Mouse (Mus musculus) c-Kit-positive CD71-positive TER-119-positive erythroid progenitor cells, embryonic 14.5 days (primary cell): Measurements from ENCODE around the gene Celsr3.

Experiments
- DNase-seq: peaks from one replicate; pipeline ENCODE4 v3.0.0-alpha.2; 2013; ENCODE audit warnings: low spot score

The Celsr3 gene

DNA sequence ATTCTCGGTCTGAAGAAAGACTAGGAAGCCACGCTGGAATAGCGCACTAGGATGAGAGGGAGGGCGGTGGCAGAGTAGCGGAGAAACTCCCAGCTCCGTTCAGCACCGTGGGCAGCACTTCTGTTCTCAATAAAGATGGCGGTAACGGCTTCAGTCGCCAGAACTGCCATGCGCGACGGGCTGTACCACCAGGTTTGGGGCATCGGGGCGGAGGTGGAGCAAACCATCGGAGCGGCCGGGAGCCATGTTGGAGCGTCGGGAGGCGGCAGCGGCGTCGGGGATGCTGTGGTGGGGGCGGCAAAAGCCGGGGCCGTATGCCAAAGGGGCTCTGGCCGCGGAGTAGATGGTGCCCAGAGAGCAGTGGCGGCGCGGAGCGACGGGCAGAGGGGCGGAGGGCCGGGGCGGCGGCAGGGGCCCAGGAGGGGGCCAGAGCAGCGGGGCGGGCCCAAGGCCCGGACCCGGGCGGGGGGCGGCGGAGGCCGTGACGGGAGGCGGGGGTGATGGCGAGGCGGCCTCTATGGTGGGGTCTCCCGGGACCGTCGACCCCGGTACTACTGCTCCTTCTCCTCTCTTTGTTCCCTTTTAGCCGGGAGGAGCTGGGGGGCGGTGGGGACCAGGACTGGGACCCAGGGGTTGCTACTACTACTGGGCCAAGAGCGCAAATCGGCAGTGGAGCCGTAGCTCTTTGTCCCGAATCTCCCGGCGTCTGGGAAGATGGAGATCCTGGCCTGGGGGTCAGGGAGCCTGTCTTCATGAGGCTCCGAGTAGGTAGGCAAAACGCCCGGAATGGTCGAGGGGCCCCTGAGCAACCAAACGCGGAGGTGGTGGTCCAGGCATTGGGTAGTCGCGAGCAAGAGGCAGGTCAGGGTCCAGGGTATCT, at the start of gene Celsr3:
Gene Celsr3 (plus strand): TSS at position 501 of the 880 bp plus-strand sequence.
- peak; percentile 47 for DNase-seq

DNA sequence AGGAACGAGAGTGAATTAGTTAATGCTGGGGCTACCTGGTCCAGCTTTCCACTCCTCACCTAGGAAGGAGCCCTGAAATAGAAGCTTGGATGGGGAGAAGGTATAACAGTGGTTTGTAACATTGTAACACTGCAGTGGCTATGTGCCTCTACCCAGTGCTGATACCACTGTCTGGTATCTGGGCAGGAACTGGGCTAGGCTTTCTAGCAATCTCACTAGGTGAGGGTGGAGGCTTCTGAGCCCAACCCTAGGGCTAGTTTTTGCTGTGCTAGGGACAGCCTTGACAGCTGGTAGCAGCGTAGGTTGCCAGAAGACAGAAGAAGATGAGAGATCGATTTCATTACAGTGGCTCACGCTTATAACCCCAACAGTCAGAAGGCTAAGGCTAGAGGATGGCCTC, 49.5 kb upstream of the Celsr3 start:
- DNase-seq: no peak

DNA sequence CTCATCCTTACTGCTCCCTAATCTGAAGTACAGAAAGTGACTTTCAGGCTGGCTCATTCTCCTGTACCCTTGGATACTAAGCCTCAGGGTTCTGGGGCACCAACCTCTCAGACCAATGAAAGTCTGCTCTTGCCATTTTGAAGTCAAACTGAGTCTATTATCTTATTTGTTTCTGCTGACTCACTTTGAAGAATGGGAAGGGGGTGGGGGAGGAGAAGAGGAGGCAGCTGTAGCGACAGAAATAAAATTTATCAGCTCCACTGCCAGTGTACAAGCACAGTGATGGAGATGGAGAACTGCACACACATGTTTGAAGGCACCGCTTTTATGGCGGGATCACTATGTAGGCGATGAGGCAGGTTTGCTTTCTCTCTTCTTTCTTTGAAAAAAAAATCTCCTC, 48.8 kb upstream of the Celsr3 start:
- DNase-seq: no peak

DNA sequence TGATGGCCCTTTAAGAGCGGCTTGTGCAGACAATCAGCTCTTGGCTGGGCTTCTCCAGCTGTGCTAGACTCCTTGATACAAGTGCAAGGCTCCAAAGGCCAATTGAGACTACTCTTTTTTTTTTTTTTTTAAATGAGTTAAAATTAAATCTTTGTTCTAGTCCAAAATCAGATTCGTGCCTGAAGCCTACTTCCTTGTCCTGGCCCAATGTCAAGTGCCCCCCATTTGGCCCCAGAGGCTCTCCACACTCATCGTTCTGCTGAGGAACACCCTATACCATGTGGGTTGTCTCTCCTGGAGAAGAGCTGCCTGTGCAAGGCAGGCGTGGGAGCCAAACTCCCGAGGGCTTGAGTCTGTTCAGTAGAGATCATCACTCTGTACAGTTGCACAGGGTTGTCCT, 45.2 kb upstream of the Celsr3 start:
- DNase-seq: no peak

DNA sequence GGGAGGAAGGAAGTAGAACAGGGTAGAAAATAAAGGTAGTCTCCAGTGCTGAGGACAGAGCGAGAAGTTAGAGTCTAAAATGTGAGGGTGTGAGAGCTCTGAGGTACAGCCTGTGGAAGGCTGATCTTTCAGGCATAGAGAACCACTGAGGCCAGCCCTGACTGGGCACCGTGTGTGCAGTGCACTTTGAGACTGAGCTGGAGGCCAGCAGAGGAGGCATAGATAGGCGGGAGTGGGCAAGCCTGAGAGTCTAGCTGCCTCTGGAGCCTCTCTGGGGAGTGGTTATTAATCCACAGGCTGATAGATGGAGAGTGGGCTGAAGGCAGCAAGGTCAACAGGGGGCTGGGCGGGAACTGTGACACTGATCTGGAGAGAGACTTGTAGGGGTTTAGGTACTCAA, 44.2 kb upstream of the Celsr3 start:
- DNase-seq: no peak

DNA sequence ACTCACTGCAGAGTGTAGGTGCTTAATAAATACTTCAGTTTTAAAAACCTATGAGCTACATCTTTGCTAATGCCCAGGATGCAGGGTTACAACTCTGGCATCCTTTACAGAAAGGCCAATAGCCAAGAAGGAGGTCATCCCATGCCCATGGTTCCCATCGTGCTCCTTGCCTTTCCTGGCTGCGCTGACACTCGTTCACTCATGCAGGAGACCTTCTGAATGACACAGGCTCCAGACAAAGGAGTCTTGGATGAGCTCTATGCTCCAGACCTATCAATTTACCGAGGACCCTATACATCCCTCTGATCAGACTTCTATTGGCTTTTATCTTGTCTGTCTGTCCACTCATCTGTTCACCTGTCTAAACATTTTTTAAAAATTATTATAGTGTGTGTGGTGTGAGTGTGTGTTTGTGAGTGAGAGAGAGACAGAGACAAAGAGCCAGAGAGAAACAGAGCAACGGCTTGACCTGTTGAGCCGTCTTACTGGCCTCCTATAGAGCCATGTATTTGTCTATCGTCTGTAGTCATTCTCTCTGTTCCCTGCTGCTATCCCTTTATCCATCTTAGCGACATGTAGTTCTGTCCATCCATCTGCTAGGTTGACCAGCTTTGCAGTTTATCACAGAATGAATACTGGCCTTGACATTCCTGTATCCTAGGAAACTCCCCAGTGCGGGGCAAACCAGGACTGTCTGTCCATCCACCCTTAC, 43.1 kb upstream of the Celsr3 start:
- DNase-seq: no peak

DNA sequence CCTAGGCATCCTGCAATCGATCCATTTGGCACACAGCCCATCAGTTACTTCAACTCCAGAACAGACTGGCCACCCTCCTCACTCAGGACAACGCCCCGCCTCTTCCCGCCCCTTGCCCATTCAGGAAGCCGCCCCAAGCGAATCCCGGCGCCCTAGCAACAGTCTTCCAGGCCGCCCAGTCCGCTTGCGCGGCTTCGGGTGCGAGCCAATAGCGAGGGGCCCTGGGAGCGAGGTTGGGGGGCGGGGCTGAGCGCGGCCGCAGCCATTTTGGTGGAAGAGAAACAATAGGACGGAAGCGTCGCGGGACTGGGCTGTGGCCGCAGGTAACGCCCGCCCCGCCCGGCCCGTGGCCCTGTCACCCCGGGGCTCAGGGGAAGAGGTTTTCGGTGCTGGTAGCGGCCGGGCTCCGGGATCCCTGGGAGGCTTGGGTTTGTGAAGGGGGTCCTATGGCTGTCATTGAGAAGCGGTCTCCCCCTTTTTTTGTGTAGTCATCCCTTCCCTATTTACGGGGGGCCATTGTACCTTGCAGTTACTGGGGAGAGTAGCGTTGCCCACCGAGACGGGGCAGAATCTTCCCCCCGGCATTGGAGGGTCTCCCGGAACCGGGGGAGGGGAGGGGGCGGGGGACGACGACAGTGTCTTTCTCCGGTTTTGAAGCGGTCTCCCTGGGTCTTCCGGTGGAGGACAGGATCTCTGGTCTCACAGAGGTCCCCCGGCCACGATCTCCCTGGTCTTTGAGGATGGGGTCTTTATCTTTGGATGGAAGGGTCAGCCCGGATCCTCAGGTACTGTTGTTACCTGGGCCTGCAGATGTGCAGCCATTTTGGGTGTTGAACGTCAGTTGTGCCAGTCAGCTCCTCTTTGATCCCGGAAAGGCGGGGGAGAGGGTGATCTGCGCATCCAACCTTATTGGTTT, 42.3 kb upstream of the Celsr3 start, which contains the start of gene Ip6k2:
Gene Ip6k2 (plus strand): TSS at position 249 of the 916 bp plus-strand sequence.
- DNase-seq: peak; percentile 86

DNA sequence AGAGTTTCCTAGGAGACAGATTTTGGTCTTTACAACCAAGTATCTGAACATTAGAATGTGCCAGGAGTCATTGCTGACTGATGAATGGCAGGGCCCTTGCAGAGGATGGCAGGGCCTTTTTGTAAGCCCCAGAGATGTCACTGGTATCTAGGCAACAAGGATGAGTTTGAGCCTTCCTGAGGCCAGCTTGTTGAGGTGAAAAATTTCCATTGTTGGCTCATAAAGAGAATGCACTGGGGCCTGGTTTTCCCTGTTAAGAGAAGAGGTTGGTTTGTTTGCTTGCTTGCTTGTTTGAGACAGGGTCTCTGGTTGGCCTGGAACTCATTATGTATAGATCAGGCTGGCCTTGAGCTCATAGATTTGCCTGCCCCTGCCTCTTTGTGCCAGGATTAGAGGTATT, 40.7 kb upstream of the Celsr3 start:
- DNase-seq: no peak

DNA sequence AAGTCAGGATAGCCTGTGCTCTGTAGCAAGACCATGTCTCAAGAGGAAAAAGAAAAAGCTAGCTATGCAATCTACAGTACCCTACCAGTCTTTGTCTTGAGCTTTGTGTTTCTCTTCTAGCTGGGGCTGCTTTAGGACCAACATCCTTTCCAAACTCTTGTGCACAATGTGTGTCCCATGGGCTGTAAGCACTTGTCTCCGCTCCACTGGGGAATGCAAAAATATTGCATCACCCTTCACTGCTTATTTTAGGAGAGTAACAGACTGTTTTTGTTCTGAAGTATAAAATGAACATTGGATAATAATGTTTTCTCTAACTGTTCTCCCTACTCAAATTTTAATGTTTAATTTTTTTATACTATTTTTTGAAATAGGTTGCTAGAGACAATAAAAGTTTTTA, 39.6 kb upstream of the Celsr3 start:
- no peak for DNase-seq

DNA sequence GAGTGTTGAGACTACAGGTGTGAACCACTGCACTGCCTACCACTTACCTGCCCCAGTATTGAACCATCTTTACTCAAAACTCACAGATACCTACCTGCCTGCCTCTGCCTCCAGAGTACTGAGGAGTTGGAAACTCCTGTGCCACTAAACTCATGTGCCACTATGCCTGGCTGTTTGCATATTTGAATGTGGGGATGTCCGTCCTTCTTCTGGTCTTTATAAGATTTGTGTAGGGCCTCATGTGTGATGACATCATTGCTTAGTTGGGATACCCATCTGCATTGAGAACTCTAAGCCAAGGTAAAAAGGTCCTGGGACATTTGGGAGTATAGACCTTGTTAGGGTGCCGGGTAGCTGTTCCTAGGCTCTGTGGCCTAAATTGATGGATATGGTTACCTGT, 39.0 kb upstream of the Celsr3 start:
- DNase-seq: no peak

DNA sequence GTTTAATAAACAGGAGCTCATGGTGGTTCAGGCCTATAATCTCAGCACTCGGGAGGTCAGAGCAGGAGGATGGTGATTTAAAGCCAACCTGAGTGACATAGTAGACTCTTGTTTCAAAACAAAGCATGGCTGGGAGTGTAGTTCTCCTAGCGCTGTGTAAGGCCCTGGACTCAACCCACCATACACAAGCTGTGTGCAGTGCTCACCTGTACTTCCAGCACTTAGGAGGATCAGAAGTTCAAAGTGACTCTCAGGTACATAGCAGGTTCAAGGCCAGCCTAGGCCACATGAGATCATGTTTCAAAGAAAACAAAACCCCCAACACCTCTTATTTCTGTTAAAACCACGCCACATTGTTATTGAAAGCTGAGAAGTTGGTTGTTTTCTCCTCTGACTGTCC, 37.4 kb upstream of the Celsr3 start:
- DNase-seq: no peak

DNA sequence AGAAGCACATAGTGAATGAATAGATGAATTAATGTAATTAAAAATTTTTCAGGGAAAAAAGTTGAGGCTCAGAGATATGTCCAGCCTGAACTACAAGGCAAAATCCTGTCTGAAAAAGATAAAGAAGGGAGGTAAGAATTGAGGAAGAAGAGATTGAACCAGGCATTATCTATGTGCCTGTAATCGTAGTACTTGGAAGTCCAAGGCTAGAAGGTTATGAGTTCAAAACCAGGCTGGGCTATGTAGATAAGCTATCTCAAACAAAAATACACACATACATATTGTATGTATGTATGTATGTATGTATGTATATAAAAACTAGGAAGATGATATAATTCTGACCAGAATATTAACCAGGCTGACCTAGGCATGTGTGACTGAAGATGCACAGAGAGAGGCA, 33.8 kb upstream of the Celsr3 start:
- peak; percentile 67 for DNase-seq

DNA sequence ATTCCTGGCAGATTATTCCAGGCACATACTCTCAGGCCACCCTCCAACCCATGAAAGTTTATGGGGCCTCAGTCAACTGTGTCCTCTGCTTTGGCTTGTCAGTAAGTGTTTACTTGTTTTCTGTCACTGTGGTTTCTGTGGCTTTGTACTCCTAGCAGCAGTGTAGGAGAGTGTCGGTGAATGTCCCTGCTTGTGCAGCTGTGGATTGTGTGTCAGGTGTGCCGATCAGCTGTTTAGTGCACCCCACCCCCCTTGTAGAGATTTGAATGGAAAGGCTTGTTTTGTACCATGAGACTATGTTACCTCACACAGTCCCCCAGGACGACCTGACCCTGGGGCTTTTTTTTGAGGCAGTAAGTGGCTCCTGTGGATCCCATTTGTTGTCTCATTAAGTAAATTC, 33.4 kb upstream of the Celsr3 start:
- DNase-seq: no peak

DNA sequence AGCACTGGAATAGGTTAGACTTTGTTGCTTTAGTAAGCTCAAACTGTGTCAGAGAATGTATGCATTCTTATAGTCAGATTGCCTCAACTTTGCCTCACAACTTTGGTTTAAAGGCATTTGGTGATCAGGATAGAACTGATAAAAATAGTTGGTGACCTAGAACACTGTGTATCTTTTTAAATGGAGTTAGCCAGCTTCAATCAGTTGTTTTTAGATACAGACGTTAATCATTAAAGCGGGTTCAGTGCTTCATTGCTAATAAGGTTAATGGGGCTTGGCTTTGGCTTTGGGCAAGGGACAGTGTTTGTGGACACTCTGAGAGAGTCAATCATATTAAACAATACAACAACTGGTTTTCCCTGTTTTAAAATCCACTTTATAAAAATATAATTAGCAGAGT, 30.8 kb upstream of the Celsr3 start:
- DNase-seq: no peak

DNA sequence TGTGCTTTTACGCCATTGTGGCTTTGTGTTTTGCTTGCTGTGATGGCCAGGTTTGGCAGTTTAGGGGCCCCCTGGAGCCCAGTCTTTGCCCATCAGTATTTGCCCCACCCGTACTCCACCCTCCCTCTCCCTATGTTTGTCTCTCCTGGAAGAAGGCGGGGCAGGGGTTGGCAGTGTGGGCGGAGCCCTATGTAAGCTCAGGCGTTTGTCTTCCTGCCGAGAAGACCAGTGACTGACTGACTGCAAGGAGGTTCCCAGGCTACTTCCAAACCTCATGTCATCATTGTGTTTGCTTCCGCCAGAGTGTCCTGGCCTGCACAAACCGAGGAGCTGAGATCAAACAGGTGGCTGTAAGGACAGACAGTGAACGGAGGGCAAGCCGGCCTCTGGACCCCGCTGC, 30.4 kb upstream of the Celsr3 start:
- peak; percentile 83 for DNase-seq

DNA sequence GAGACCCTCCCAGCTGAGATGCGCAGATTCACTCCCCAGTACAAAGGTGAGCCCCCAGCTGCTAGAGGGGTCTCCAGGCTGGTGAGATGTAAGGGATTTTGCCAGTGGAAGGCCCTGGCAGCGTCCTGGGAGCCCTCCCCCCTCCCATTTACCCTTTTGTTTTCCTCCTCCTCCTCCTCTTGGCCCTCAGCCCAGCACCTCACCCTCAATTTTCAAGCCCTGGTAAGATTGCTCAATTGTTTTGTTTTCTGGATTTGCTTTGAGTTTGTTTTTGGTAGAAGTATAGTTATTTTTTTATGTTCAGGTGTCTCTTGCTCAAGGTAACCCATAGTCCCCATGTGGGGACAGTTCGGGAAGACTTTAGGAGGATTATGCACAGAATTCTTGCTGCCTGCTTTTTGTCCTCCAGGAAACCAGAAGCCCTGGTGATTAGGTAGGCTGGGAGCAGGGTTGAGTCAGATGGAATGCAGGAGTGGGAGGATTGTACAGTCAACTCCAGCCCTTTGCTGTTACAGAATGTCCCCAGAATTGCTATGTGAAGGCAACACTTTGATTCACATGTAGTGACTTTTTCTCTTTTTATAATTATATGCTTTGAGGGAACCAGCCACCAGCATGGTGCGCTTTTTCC, 29.7 kb upstream of the Celsr3 start:
- DNase-seq: no peak

DNA sequence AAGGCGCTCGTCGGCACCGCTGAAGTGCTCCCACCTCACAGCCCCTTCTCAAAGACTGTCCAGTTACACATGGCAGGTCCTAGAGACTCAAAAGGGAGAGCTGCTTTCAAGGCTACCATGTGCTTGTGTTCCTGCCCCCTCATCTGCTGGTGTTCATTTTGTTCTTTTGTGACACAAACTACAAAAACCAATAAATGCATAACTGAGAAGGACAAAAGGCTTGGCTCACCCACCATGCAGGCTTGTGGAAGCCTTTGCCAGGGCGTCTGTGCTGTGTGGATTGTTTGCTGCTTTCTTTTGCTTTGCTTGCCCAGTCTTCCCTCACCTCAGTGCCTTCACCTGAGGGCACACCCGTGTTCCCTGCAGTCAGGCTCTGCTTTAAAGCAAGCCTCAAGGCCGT, 28.6 kb upstream of the Celsr3 start:
- no peak for DNase-seq

DNA sequence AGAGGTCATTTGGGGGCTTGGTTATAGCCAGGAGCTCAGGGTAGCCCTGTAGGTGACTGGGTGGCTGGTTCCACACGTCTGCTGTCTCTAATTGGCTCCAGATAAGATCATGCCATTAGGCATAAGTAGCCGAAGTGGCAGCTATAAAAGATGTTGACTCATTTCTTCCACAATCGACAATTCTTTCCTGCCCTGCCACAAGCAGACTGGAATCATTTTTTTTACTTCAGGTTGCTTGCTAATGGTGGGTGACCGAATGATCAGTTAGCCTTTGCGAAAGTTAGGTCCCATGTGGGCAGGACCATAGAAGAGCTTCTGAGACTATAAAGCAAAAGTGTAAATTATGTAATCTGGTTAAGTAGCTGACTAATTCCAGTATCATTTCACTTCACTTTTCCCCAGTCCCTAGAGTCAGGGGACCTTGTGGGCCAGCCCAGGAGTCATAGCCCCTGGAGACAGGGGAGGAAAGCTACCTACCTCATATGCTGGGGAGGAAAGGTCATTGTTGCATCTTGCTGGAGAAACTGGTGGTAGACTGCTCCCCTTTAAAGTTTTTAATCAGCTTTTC, 27.5 kb upstream of the Celsr3 start:
- DNase-seq: no peak

DNA sequence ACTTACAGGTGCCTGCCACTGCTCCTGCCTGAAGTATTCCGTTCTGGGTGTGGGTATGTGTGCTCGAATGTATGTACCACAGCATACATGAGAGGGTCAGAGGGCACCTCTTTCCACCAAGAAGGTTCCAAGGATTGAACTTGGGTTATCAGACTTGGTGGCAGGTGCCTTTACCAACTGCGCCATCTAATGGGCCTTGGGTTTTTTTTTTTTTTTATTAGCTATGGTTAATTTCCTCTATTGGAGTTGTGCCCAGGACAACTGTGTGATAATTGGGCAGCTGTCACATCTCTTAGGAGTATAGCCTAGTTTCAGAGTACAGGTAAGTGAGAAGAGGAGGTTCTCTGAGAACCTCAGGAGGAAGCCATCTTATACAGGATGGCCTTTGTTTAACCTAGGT, 26.6 kb upstream of the Celsr3 start:
- DNase-seq: no peak

DNA sequence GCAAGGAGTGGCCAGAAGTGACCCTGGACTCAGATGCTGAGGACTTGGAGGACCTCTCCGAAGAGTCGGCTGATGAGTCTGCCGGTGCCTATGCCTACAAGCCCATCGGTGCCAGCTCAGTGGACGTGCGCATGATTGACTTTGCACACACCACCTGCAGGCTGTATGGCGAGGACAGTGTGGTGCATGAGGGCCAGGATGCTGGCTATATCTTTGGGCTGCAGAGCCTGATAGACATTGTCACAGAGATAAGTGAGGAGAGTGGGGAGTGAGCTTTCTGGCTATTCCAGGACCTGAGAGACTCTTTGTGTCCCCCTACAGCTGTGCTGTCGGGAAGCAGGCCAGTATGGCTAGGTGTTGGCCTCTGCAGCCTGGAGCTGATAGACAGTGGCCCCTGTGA, 20.4 kb upstream of the Celsr3 start:
- peak; percentile 54 for DNase-seq

DNA sequence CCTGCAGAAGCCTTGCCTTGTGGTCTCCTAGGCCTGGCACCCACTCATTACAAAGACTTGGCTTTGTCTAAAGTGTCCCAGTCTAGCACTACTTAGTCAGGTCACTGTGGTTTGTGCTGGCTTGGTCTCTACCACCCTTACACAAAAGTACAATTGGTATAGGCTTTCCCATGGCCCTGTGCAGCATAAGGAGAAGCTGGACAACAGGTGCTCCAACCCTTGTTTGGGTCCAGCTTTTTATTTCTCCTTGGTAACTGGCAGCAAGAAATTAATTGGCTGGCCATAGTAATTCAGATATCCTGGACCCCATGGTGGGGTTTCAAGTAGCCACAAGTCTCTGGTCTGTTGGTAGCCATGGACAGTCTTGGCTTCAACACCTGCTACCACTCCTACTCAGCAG, 19.7 kb upstream of the Celsr3 start:
- no peak for DNase-seq

DNA sequence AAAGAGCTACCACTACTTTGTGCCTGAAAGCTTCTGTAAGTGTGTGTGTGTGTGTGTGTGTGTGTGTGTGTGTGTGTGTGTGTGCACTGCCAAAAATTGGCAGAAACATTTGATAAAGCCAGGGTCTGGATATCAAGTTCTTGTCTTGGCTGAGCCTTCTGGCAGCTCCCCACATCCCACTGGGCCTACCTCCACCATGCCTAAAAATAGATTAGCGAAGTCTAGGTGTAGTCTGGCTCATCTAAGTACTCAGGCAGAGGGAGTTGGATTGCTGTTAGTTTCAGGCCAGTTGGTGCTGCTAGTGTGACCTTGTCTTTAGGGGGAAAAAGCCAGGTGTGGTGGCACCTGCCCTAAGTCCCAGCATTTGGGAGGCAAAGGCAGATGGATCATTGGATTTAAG, 19.3 kb upstream of the Celsr3 start:
- peak; percentile 29 for DNase-seq
